Mouse (Mus musculus) stomach, embryonic 14.5 days (tissue): Measurements from ENCODE around the gene Rpusd3. TPM values are rescaled to one million over a fixed set of nuclear protein-coding genes. Genes with fewer than 3 reads are reported as not detected.

ENCODE experiments used
- ATAC-seq: fragments of 200-750 bp; cut with Nextera tagmentation; 2 replicates; pipeline ENCODE4 v1.8.0; 2017; ENCODE audit warnings: low read depth, moderate TSS enrichment; ENCODE audit not compliant: insufficient number of reproducible peaks, insufficient read depth, low FRiP score
- H3K27ac ChIP-seq: fragments of 300-500 bp; sonication (generic); 2 replicates; pipeline ENCODE4 v1.5.1; 2014; ENCODE audit warnings: mild to moderate bottlenecking, low read length, moderate library complexity, mixed read lengths
- H3K27me3 ChIP-seq: fragments of 300-500 bp; sonication (generic); 2 replicates; pipeline ENCODE4 v1.6.1; 2014; ENCODE audit warnings: low read length, control low read depth, mixed read lengths; ENCODE audit not compliant: control insufficient read depth, insufficient read depth
- H3K36me3 ChIP-seq: fragments of 300-500 bp; sonication (generic); 2 replicates; pipeline ENCODE4 v1.6.1; 2014; ENCODE audit warnings: mild to moderate bottlenecking, control low read depth, low read length, moderate library complexity, mixed read lengths; ENCODE audit not compliant: control insufficient read depth, insufficient read depth
- H3K4me1 ChIP-seq: fragments of 300-500 bp; sonication (generic); 2 replicates; pipeline ENCODE4 v1.6.1; 2014; ENCODE audit warnings: low read length, control low read depth, mixed read lengths; ENCODE audit not compliant: control insufficient read depth, insufficient read depth
- H3K4me2 ChIP-seq: fragments of 300-500 bp; sonication (generic); replicated peaks from 2 replicates; pipeline ENCODE4 v1.6.1; 2014; ENCODE audit warnings: low read depth, low read length, control low read depth
- H3K4me3 ChIP-seq: fragments of 300-500 bp; sonication (generic); 2 replicates; pipeline ENCODE4 v1.5.1; 2014; ENCODE audit warnings: low read depth, low read length, control low read depth
- H3K9ac ChIP-seq: fragments of 300-500 bp; sonication (generic); replicated peaks from 2 replicates; pipeline ENCODE4 v1.6.1; 2014; ENCODE audit warnings: low read depth, mild to moderate bottlenecking, control low read depth, low read length, moderate library complexity, mixed read lengths
- H3K9me3 ChIP-seq: fragments of 300-500 bp; sonication (generic); 2 replicates; pipeline ENCODE4 v1.6.1; 2016; ENCODE audit warnings: low read depth, low read length, control low read depth; ENCODE audit not compliant: control insufficient read depth
- WGBS: fragments of 180-500 bp; shearing (Covaris S2); extraction: QIAGEN DNeasy Blood & Tissue Kit; methylation state at CpG from one replicate; pipeline ENCODE4 v1.1.7; 2014; 5-methylcytosine and 5-hydroxymethylcytosine counted together
- polyA plus RNA-seq: library from polyadenylated mRNA; unstranded; fragments of >200 nt; fragmentation: Nextera tagmentation; extraction: Ambion mirVana; gene quantifications from 2 replicates; pipeline ENCODE4 v1.2.1, GENCODE M21; 2014

Rpusd3 gene
- polyA plus RNA-seq, 1 experiment from 2014 or later = 20.2 TPM

- no peaks in the 10 kb centered on the region for H3K27me3 ChIP-seq
These were observed 28.4 kb downstream of the Rpusd3 start for GRCm38 (mm10) chr6:113390715-113391114.

GRCm38 (mm10) chr6:113388960-113389359 is 30.2 kb downstream of the Rpusd3 start, which contains the start of gene Ttll3:
TSS of gene Ttll3 (plus strand) at chr6:113389260.
- Histone ChIP-seq H3K9ac (no peak within 1 kb of the TSS), H3K4me1 (peaks cover 7% of the 10 kb centered on the region), H3K27me3 (no peaks in the 10 kb centered on the region), H3K9me3 (no peaks in the 10 kb centered on the region), H3K36me3 (peaks cover 59% of the 10 kb centered on the region), H3K4me2 (no peak within 1 kb of the TSS), H3K4me3 (no peak within 1 kb of the TSS), H3K27ac (no peak within 1 kb of the TSS)
- ATAC-seq = no peak
- 62% methylated on average over 8 of the region's 8 CpGs for WGBS

More at GRCm38 (mm10) chr6:113390715-113391114, 28.4 kb downstream of the Rpusd3 start:
- WGBS = 90% methylated on average over 3 of the region's 3 CpGs
- H3K27ac ChIP-seq = no peak overlapping the region
- peaks cover 43% of the 10 kb centered on the region for H3K36me3 ChIP-seq
- no peak overlapping the region for H3K4me2 ChIP-seq
- H3K9me3 ChIP-seq = no peaks in the 10 kb centered on the region
- peaks cover 7% of the 10 kb centered on the region for H3K4me1 ChIP-seq
- no peak for ATAC-seq
- no peak overlapping the region for H3K9ac ChIP-seq
- H3K4me3 ChIP-seq = no peak overlapping the region

GRCm38 (mm10) chr6:113386025-113386424 is 33.1 kb downstream of the Rpusd3 start:
- Histone ChIP-seq H3K27ac (no peak overlapping the region), H3K36me3 (peaks cover 81% of the 10 kb centered on the region), H3K4me1 (no peaks in the 10 kb centered on the region), H3K4me2 (no peak overlapping the region), H3K4me3 (no peak overlapping the region), H3K9ac (no peak overlapping the region), H3K9me3 (no peaks in the 10 kb centered on the region), H3K27me3 (no peaks in the 10 kb centered on the region)
- 49% methylated on average over 3 of the region's 3 CpGs for WGBS
- ATAC-seq = no peak; the same call in 1 of the 2 replicates

- no peak overlapping the region for H3K4me2 ChIP-seq
- H3K36me3 ChIP-seq = peaks cover 86% of the 10 kb centered on the region
- ATAC-seq = no peak
- no peaks in the 10 kb centered on the region for H3K27me3 ChIP-seq
- H3K4me3 ChIP-seq = no peak overlapping the region
- no peaks in the 10 kb centered on the region for H3K4me1 ChIP-seq
- WGBS = 84% methylated on average over 11 of the region's 11 CpGs
- no peak overlapping the region for H3K9ac ChIP-seq
- H3K27ac ChIP-seq = no peak overlapping the region
- H3K9me3 ChIP-seq = no peaks in the 10 kb centered on the region
These were observed 33.9 kb downstream of the Rpusd3 start for GRCm38 (mm10) chr6:113385160-113385714.

GRCm38 (mm10) chr6:113384351-113384927 is 34.7 kb downstream of the Rpusd3 start:
- WGBS = 94% methylated on average over 8 of the region's 8 CpGs
- Histone ChIP-seq H3K36me3 (peaks cover 78% of the 10 kb centered on the region), H3K27ac (no peak overlapping the region), H3K4me2 (no peak overlapping the region), H3K4me3 (no peak overlapping the region), H3K9me3 (no peaks in the 10 kb centered on the region), H3K9ac (no peak overlapping the region), H3K27me3 (no peaks in the 10 kb centered on the region), H3K4me1 (peaks cover 2% of the 10 kb centered on the region; the same call in 1 of the 2 replicates)
- ATAC-seq = no peak

- ATAC-seq = no peak
These were observed 38.7 kb downstream of the Rpusd3 start for GRCm38 (mm10) chr6:113380480-113380879.

GRCm38 (mm10) chr6:113379246-113379645 is 39.9 kb downstream of the Rpusd3 start:
- peak overlapping the region; percentile 90 for H3K4me3 ChIP-seq
- no peaks in the 10 kb centered on the region for H3K9me3 ChIP-seq
- ATAC-seq = no peak
- H3K4me1 ChIP-seq = peaks cover 7% of the 10 kb centered on the region; the same call in 1 of the 2 replicates
- peak overlapping the region; percentile 90 for H3K4me2 ChIP-seq
- no peaks in the 10 kb centered on the region for H3K27me3 ChIP-seq
- no peak overlapping the region for H3K27ac ChIP-seq
- H3K36me3 ChIP-seq = peaks cover 42% of the 10 kb centered on the region
- WGBS = 86% methylated on average over 6 of the region's 6 CpGs
- 0 out of 2 replicates have a peak overlapping the region, but pooled peaks have one; percentile 11 for H3K9ac ChIP-seq

More at GRCm38 (mm10) chr6:113380480-113380879, 38.7 kb downstream of the Rpusd3 start:
- H3K9ac ChIP-seq = no peak overlapping the region
- H3K4me3 ChIP-seq = no peak overlapping the region
- peaks cover 44% of the 10 kb centered on the region for H3K36me3 ChIP-seq
- H3K4me1 ChIP-seq = peaks cover 7% of the 10 kb centered on the region; the same call in 1 of the 2 replicates
- no peaks in the 10 kb centered on the region for H3K27me3 ChIP-seq
- H3K4me2 ChIP-seq = no peak overlapping the region
- WGBS = 91% methylated on average over 11 of the region's 11 CpGs
- no peaks in the 10 kb centered on the region for H3K9me3 ChIP-seq
- H3K27ac ChIP-seq = no peak overlapping the region

GRCm38 (mm10) chr6:113377496-113378385 is 41.4 kb downstream of the Rpusd3 start, which contains the start of the genes Tada3 and Arpc4:
TSS of gene Tada3 (minus strand) at chr6:113377883.
TSS of gene Arpc4 (plus strand) at chr6:113378115.
- H3K9me3 ChIP-seq = no peaks in the 10 kb centered on the region
- H3K27me3 ChIP-seq = no peaks in the 10 kb centered on the region
- H3K4me1 ChIP-seq = peaks cover 7% of the 10 kb centered on the region; the same call in 1 of the 2 replicates
- H3K36me3 ChIP-seq = peaks cover 42% of the 10 kb centered on the region
- H3K27ac ChIP-seq = peak within 1 kb of the TSS; percentile 95
- peak within 1 kb of the TSS; percentile 94 for H3K9ac ChIP-seq
- peak within 1 kb of the TSS; percentile 90 for H3K4me3 ChIP-seq
- WGBS = under 1% methylated on average over 61 of the region's 61 CpGs
- H3K4me2 ChIP-seq = peak within 1 kb of the TSS; percentile 90
- ATAC-seq = peak; percentile 95
